Mouse (Mus musculus) megakaryocyte-erythroid progenitor cell, adult 5-6 weeks (primary cell): ENCODE measurements around the gene Skil. TPM values are rescaled to one million over a fixed set of nuclear protein-coding genes. Genes with fewer than 3 reads are reported as not detected.

Experiments used
- ATAC-seq: replicated peaks from 2 replicates; pipeline ENCODE4 v1.8.0; 2016; ENCODE audit warnings: mild to moderate bottlenecking, inconsistent platforms; ENCODE audit not compliant: severe bottlenecking, poor library complexity, low FRiP score, low TSS enrichment
- total RNA-seq, 2 experiments: library from RNA; stranded (forward) in 1 of 2; stranded (reverse) in 1 of 2; fragments of 200-1000, 215-1000 nt in 1 of 2; fragments of >200 nt in 1 of 2; fragmentation: Nextera tagmentation in 1 of 2; gene quantifications; 2 replicates each; pipeline ENCODE4 v1.2.3; 2014 to 2017

Skil gene
- total RNA-seq, 2 experiments from 2014 or later: 5.3 to 24.1 TPM

DNA sequence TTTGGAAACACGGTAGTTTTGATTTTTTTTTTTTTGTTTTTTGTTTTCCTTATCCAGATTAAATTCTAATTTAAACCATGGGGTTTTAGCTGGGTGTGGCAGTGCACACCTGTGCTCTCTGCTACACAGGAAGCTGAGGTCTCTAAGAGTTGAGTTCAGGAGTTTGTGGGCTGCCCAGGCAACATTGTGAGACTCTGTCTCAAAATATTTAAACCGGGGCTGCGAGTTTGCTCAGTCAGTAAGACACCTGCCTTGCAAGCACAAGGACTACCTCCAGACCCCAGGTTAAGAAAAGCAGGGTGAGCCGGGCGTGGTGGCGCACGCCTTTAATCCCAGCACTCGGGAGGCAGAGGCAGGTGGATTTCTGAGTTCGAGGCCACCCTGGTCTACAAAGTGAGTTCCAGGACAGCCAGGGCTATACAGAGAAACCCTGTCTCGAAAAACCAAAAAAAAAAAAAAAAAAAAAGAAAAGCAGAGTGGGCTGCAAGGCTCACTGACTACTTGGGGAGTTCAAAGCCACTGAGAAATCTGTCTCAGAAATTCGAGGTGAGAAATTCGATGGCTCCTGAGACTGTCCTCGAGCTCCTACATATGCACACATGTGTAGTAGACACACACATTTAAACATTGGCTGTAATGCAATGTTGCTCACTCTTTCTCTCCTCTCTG lies 11.9 kb upstream of the Skil start:
- no peak for ATAC-seq

GRCm38 (mm10) chr3:31083507-31084245 lies 11.2 kb upstream of the Skil start:
- ATAC-seq: peak; percentile 54; the same call in 1 of the 2 replicates

DNA sequence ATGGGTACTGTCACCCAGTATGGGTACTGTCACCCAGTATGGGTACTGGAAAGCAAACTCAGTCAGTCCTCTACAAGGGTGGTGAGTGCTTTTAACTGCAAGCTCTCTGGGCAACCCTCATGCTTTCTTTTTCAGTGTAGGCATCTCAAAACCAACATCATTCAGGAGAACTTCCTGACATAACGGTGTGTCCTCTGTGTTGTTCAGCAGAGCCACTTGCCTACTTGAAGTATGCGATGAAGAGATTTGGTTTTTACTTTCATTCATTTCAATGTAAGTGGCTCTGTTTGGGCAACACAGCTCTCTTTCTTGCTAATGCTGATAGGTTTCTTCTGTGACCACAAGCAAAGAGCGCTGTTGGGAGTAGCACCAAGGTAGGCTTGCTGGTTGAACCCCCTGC lies 9.9 kb upstream of the Skil start:
- 0 out of 2 replicates have a peak, but pooled peaks have one; percentile 28 for ATAC-seq

- no peak for ATAC-seq
Measured at GRCm38 (mm10) chr3:31088789-31089775, 5.8 kb upstream of the Skil start.

GRCm38 (mm10) chr3:31089956-31090355 lies 4.9 kb upstream of the Skil start:
- no peak for ATAC-seq

GRCm38 (mm10) chr3:31093196-31093595 lies 1.7 kb upstream of the Skil start:
- ATAC-seq: peak; percentile 45

- peak; percentile 34 for ATAC-seq
Measured at GRCm38 (mm10) chr3:31093627-31094351, 1.1 kb upstream of the Skil start.

- ATAC-seq: no peak
Measured at GRCm38 (mm10) chr3:31095179-31095490, 277 bp downstream of the Skil start.

DNA sequence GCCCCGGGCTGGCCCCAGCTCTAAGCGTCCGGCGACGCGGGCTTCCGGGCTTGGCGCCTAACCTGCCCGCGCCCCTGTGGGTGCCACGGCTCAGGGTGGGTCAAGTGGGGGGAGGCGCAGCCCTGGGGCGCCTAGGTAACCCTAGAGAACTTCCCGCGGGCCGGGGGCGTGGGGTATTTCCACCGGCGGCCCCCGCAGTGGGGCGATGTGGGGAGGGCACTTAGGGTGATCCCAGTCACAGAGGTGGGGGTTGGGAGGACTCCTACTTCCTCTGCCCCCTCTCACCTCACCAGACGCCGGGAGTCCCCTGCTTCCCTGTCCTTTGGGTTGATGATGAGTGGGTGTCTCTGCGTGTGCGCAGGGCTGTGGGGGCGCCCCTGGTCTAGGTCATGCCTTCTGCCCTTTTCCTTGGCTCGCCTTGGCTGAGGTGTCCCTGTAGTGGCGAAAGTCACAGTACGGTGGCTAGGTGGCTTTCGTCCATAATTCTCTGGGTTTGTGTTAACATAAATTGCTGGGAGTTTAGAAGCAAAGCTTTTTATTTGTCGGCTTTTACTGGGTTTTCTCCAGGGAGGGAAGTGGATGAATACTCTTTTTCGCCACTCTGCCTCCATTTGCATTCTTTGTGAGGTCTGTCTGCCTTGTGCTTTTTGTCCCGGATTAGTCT lies 765 bp downstream of the Skil start:
- 0 out of 2 replicates have a peak, but pooled peaks have one; percentile 5 for ATAC-seq

GRCm38 (mm10) chr3:31096155-31097101 lies 1.6 kb downstream of the Skil start:
- ATAC-seq: no peak

DNA sequence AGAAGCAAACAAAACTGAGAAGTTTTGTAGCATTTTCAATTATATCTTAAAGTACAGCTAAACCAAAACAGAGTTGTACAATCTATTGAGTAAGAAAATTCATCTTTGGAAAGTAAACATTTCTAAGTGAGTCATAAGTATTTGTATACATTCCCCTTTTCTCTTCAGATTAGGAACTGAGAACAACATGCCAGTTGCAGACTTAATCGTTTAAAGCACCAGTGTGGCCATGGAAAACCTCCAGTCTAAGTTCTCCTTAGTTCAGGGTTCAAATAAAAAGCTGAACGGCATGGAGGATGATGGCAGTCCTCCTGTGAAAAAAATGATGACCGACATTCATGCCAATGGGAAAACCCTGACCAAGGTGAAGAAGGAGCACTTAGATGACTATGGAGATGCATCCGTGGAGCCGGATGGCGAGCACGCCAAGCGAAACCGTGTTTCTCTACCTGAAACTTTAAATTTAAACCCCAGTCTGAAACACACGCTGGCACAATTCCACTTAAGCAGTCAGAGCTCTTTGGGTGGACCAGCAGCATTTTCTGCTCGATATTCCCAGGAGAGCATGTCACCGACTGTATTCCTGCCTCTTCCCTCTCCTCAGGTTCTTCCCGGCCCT lies 2.4 kb downstream of the Skil start:
- ATAC-seq: no peak

GRCm38 (mm10) chr3:31097976-31098375 lies 3.1 kb downstream of the Skil start:
- ATAC-seq: no peak

GRCm38 (mm10) chr3:31098556-31098955 lies 3.7 kb downstream of the Skil start:
- no peak for ATAC-seq

GRCm38 (mm10) chr3:31100026-31100425 lies 5.2 kb downstream of the Skil start:
- no peak for ATAC-seq

- ATAC-seq: no peak
Measured at GRCm38 (mm10) chr3:31100802-31101201, 5.9 kb downstream of the Skil start.

DNA sequence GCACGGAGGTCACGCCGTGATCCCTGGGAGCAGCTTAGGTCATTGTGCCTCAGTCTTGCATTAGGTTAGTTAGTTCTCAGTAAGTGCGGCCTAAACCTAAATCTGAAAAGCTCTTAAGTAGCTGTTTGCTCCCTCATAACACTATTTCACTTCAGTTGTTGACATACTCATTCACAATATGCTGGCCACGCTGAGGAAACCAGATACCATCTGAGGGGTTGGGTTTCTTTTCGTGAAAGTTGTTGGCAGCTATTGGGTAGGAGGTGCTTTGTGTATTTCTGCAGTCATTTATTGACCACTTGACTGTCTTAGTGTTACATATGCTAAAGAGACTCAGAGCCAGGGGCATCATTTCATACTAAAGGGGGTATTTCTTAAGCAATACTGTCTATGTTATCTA lies 10.1 kb downstream of the Skil start:
- ATAC-seq: peak; percentile 47; the same call in 1 of the 2 replicates

DNA sequence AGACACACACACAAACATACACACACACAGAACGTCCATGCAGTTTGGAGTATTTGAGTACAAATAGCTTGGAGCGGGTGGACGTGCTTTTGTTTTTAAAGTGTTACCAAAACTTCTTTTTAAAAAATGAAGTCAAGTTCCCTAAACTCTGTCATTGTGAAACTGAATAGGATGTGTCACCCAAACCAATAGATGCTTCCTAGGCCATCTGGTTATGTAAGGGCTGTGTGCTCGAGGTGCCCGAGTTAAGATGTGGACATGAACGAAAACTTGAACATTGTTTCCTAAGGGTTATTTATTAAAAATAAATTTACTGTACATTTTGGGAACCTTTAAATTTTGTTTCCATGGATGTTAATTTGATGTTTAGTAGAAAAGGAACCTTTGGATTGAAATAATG lies 11.7 kb downstream of the Skil start:
- no peak for ATAC-seq
